Mouse (Mus musculus) layer of hippocampus, adult 8-10 months (tissue): Measurements from ENCODE around the gene Fam20b. TPM values are rescaled to one million over a fixed set of nuclear protein-coding genes. Genes with fewer than 3 reads are reported as not detected.

Source experiments
- DNase-seq, 2 experiments: peaks; one replicate each; pipeline ENCODE4 v3.0.0; 2022; ENCODE audit warnings: low spot score in 2 of 2
- total RNA-seq, 4 experiments: library from RNA; stranded (reverse); gene quantifications; 2 replicates each; pipeline ENCODE4 v1.2.4; 2022

Gene Fam20b
- total RNA-seq, 4 experiments from 2014 or later = 70.3 to 84.4 (median 79.3) TPM

DNA sequence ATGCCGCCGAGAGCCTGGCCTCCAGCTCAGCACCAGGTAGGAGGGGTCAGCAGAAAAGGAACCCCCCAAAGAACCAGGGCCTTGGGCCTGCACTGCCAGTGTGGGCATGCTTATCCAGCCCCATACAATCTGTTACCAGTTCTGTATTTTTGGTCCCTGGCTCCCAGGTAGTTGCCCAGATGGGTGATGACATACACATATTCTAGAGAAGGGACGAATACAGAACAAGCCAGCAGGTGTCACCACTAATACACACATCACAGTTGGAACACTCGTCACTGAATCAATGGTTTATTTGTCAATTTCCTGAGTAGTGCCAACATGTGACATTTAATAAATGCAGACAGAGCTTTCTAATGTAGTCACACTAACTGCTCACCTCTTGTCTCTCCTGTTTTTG lies 78.3 kb downstream of the Fam20b start:
- DNase-seq = peak in 1 of 2 experiments; percentile 46

DNA sequence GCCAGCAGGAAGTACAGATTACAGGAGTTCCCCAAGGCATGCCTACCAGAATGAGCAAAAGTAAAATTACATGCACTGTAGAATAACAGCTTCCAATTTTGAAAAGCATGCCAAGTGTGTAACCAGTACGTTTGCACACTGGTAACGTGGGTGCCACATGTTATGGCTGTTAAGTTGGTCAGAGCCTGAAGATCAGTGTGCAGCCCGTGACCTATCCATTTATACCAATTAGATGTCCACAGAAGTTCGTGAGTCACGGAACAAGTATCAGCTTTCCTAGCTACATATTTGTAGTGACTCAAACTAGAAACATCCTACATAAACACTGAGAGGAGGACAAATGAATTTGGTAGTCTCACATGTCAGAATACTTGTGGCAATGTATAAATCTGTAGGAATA lies 79.4 kb downstream of the Fam20b start:
- no peak for DNase-seq

DNA sequence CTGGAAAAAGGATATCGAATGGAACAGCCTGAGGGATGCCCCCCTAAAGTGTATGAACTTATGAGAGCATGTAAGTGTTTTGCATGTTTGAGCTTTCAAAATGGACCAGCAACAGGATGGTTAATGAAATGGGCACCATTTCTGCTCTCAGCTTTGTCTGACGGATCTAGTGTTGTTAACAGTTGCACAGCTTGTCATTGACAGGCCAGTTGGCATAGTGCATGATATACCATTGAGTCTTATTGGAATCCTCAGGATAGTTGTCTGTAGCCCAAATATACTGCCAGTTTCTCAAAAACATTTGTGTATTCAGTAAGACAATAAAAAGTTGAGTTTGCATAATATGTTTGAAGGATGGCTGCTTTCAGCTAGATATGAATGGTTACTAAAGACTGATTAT lies 83.7 kb downstream of the Fam20b start:
- no peak for DNase-seq

DNA sequence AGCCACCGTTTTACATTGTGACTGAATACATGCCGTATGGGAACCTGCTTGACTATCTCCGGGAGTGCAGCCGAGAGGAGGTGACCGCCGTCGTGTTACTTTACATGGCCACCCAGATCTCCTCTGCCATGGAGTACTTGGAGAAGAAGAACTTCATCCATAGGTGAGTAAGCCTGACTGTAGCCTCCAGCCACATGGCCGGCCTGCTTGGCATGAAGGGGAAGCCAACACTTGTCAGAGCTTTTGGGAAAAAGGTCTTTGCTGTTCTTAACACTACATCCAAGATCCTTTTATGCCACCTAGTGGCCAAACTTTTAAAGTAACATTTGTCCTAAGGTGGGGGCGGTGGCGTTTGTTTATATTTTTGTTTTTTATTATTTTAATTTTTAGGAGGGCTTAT lies 85.8 kb downstream of the Fam20b start:
- DNase-seq = no peak

GRCm38 (mm10) chr1:156630965-156631364 lies 87.9 kb downstream of the Fam20b start:
- no peak for DNase-seq

GRCm38 (mm10) chr1:156629984-156630383 lies 88.9 kb downstream of the Fam20b start:
- DNase-seq = no peak

Other genes starting within 250 kb of the Fam20b start
- gene Soat1, start 244.8 kb downstream of the Fam20b start, total RNA-seq = 10 to 100 TPM; 55.0 to 67.6 (median 59.7) TPM
- gene Gm10031, start 195.1 kb downstream of the Fam20b start, total RNA-seq = 10 to 100 TPM; 39.0 to 49.4 (median 43.5) TPM
- 10 to 100 TPM; 76.6 to 82.4 (median 79.9) TPM for gene Abl2, start 160.3 kb downstream of the Fam20b start, total RNA-seq
- gene Tor3a, start 44.7 kb downstream of the Fam20b start, total RNA-seq = 10 to 100 TPM in 1 of 4 experiments, 1 to 10 TPM in 3; 8.2 to 11.9 (median 8.7) TPM
- 1 to 10 TPM in 3 of 4 experiments, under 1 TPM in 1; 0.73 to 1.6 (median 1.3) TPM for gene Angptl1, start 119.5 kb upstream of the Fam20b start, total RNA-seq
- gene Ralgps2, start 220.5 kb upstream of the Fam20b start, total RNA-seq = 10 to 100 TPM; 53.1 to 76.0 (median 68.5) TPM